Mouse (Mus musculus) fat pad, adult 2 months (tissue): ENCODE data around the gene Copz1.

Experiments used
- DNase-seq: peaks from one replicate; pipeline ENCODE4 v3.0.0-alpha.2; 2011; ENCODE audit warnings: low read depth, low spot score; ENCODE audit errors: extremely low read depth

The Copz1 gene

GRCm38 (mm10) chr15:103307125-103307524 lies 34.6 kb downstream of the Copz1 start:
- no peak for DNase-seq

GRCm38 (mm10) chr15:103308056-103308875 lies 35.8 kb downstream of the Copz1 start:
- DNase-seq = no peak

- no peak for DNase-seq
These were observed 36.5 kb downstream of the Copz1 start for GRCm38 (mm10) chr15:103308876-103309580.

DNA sequence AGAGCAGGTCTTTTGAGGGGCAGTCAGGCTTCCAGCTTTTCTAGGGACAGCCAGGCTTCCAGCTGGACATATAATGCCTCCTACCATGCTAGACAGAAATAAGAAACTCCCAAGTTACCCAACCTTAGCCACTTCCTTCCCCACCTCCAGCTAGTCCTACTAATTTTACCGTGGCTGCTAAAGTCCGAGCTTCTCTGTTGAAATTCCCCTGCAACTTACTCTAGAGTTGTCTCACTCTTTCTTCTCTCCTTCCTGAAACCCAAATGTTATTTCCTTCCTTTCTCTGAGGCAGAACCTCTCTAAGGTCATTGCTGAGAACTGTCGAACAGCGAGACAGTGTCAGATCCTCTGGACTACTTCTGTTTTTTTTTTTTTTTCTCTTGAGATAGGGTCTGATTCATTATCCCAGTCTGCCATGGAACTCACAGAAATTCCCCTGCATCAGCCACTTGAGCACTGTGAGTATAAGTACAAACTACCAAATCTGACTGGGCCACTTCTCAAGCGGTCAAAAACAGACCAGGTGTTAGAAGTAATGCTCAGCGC lies 37.9 kb downstream of the Copz1 start, which contains the start of gene Gpr84:
Gene Gpr84 (minus strand): TSS at position 248 of the 546 bp plus-strand sequence.
- no peak for DNase-seq

GRCm38 (mm10) chr15:103313495-103314095 lies 41.1 kb downstream of the Copz1 start:
- DNase-seq = no peak

- no peak for DNase-seq
These were observed 41.7 kb downstream of the Copz1 start for GRCm38 (mm10) chr15:103314181-103314580.

DNA sequence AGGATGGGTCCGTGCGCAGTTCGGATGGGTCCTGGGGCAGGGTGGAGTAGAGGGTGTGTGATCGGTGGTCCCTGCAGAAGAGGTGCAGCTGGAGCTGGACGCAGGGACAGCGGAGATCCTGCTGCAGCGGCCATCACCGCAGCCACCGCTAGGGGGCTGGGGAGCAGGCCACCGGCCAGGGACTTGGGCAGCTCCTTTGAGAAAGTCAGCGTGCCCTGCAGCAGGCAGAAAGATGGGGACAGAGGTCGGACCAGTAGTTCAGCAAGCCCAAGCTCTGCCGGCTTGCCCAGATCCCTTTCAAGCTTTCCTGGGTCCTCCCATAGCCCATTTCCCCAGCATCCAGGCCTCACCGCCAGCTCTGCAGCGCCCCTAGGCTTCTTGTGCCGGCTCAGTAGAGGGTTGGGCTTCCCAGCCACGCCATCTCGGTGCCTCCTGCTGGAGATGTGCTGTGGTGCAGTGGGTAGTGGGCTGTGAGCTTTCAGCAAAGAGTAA lies 42.5 kb downstream of the Copz1 start:
- DNase-seq = no peak

DNA sequence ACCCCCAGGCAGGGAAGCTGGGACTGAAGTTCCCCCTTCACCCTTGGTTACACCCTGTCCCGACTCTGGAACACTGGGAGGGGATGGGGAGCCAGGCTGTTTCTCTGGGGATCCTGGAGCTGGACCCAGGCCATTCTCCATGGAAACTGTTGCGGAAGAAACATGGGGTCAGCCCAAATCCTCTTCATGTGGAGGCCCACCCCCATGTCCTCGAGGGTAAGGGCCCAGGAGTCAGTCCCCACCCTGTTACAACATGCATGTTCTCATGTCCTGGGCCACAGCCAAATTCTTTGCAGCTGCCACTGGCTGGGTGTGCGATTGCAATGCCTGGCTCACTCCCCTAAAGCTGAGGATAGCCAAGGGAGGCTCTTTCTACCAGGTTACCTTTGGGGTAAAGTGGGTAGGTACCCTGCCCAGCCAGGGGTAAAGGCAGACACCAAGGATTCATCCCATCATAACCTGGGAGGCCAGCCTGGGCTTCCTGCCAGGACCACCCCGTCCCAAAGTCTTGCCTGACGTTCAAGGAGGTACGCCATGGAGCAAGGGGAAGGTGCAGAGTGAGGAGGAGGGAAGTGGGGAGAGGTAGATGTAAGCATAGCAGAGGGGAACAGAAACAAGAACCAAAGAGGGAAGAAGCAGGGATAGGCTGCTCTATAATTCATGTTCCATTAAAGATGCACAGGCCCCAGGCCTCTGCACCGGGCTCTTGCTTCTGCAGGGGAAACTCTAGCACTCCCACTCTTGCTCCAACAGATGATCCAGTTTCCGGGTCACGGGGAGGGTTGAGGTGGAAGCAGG lies 43.7 kb downstream of the Copz1 start:
- no peak for DNase-seq

- DNase-seq = no peak
These were observed 44.6 kb downstream of the Copz1 start for GRCm38 (mm10) chr15:103317120-103317519.

DNA sequence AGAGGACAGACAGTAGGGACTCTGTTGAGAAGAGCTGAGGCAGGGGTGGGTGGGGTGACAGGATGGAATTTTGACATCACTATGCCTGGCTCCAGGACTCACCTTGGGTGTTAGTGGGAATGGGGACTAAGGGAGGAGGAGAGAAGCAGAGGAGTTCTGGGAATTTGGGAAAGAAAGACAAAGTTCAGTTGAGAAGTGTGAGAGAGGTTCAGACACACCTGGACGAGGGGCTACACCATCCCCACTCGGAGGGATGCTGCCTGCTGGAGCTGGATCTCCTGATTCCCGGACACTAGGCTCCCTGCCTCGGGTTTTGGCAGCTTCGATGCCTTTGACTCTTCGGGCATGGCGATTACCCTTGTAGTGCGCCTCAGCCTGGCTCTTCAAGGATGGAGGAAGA lies 45.2 kb downstream of the Copz1 start:
- no peak for DNase-seq

GRCm38 (mm10) chr15:103318201-103318816 lies 45.8 kb downstream of the Copz1 start:
- DNase-seq = no peak

DNA sequence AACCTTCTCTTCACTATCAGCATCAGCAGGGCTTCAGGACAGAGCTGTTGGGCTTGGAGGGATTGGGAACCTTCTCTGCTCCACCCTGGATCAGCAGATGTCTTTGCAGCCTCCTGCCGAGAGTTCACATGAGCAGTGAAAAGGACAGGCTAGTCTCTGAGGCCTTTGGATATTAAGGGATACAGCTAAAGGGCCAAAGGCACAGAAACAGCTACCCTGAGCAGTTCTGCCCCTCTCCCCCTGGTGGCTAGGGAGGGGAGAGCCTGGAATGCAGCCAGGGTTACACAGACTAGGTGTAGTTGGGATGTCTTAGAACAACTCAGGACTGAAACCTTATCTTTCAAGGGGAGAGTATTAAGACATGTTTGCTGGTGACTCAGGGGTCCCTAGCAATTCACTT lies 48.6 kb downstream of the Copz1 start:
- DNase-seq = no peak

DNA sequence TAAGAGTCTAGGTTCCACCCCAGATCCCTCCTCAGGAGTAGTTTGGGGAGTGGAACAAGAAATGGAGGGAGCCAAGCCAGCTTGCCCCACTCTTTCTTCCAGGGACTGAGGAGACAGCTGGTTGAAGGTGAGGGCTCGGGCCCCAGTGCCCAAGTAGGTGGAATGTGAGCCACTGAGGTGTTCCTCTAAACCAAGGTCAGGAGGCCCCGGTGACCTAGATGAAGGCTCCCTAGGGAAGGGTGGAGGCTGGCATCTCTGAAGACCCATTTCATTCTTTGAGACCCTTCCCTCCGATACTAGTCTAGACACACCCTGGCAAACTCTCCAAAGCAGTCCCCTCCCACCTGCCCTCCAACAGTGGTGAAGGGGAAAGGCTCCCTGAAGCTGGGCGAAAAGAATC lies 49.9 kb downstream of the Copz1 start:
- no peak for DNase-seq

DNA sequence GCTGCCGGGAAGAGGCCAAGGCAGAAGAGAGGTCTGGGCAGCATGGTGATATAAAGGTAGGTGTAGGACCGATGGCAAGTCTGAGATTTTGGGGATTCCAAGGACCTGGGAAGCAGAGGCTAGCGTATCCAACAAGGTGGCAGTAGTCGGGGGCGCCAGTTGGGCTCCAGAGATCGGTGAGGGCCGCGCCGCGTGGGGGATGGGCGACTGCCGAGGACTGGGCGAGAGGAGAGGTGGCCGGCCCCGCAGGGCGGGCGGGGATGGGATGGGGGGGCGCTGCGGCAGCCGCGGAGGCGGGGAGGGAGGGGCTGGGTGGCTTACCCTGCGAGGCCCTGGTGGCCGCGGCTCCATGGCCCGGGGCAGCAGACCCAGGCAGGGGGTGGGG lies 50.5 kb downstream of the Copz1 start:
- no peak for DNase-seq

- DNase-seq = no peak
These were observed 51.1 kb downstream of the Copz1 start for GRCm38 (mm10) chr15:103323455-103324247.

DNA sequence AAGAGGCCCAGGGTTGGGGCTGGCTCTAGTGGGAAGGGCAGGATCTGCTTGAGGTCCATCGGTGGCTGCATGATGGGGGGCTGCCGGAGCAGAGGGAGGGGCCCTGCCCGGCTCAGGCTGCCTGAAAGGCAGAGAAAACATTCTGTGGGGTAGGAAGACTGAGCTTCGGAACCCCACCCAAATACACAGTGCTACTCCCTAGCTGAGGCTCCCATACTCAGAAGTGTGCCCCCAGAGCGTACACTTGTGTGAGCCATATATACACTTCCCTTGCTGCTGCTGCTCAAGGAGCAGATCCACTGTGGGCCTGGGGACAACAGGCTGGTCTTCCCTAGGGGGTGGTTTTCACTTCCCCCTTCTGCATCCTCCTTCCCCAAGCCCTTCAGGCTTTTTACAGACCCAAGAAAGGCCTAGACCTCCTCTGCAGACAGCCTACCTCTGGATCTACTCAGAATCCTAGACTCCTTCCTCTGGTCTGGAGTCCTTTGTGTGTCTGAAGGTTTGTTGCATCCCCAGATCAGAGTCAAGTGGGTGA lies 60.6 kb downstream of the Copz1 start:
- no peak for DNase-seq

DNA sequence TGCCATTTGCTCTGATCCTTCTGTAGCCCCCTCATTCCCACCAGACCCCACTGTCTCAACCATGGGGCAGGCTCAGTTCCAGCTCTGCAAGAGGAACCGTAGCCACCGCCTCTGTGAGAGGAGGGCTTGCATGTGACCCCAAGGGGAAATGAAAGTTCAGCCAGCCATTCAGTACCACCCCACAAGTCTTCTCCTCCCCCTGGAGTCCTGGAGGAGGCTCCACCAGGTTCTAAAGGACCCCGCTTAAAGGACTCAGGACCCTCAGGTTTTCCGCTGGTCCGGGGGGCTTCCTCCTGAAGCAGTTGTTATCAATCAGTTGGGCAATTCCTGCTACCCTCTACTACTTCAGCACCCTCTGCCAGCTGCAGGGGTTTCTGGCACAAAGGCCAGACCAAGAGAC lies 61.2 kb downstream of the Copz1 start:
- no peak for DNase-seq

DNA sequence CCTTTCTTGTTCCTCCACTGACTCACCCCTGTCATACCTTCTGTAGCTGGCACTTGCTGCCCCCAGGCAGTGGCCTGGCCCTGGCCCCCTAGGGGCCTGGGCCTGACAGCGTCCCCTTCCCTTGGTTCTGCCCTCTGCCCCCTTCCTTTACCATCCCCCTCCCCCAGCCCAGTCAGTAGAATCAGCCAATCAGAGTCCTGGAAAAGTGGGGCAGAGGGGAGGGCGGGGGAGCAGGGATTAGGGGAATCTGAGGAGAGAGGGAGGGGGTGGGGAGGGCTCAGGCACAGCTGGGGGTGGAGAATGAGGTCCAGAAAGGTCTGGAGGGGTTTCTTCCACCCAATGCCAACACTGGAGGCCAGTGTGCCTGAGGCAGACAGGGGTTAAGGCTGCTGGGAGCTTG lies 61.7 kb downstream of the Copz1 start:
- no peak for DNase-seq

- no peak for DNase-seq
These were observed 62.5 kb downstream of the Copz1 start for GRCm38 (mm10) chr15:103335040-103335439.
